Mouse (Mus musculus): ENCODE results near the gene Gm37240. TPM values are rescaled to one million over a fixed set of nuclear protein-coding genes. Genes with fewer than 3 reads are reported as not detected.

Gene Gm37240
- polyA plus RNA-seq, 1 experiment, result 0.77 TPM

DNA sequence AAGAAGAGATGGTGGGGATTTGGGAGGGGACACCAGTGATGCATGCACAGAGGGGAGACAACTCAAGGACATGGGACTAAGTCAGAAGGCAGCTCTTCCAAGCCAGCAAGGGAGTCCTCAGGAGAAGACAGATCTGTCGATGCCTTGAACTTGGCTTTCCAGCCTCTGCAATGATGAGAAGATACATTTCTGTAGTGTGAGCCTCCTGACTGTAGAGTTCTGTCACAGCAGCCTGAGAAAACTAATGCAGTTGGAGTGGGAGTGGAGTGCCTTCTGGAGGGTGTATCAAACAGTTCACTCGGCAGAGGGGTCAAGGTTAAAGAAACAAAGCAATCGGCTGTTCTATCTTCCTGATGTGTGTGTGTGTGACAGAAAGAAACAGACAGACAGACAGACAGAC is 546.8 kb downstream of the Gm37240 start:
- DNase-seq, result no peak
- H3K27ac ChIP-seq (ENCODE audit: insufficient read depth, low read length), result no peak overlapping the region
- no peak overlapping the region for H3K4me3 ChIP-seq (replicated peaks; ENCODE audit: insufficient read depth, low read depth, low read length)
- no peaks in the 10 kb centered on the region for H3K27me3 ChIP-seq (ENCODE audit: control insufficient read depth, insufficient read depth, low read length)
- TF ChIP-seq CTCF (IDR thresholded peaks at IDR 0.05; ENCODE audit: borderline replicate concordance, insufficient read depth, low read depth, low read length), result no peak
- no peak for TF ChIP-seq POLR2A (IDR thresholded peaks at IDR 0.05; ENCODE audit: borderline replicate concordance, insufficient read depth, low read length)
- H3K4me1 ChIP-seq (ENCODE audit: control insufficient read depth, insufficient read depth, low read length), result peaks cover 4% of the 10 kb centered on the region; the same call in 1 of the 2 replicates
- WGBS, result 76% methylated on average over 3 of the region's 3 CpGs

DNA sequence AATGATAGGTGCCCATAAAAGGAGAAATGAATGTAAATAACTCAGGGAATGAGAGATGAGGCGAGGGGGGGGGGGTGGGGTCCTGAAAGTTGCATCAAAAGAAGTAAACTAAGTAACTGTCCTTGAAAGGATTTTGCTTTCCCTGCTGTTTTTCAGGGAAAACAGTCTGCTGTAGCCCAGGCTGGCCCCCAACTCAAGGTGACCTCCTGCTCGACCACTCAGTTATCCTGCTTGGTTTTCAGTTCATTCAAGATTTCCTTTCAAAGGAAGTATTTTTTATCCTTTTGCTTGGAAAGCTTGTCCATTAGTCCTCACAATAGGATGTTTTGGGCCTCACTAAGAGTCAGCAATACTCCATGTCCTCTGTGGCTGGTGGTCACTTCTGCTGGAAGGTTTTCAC is 547.4 kb downstream of the Gm37240 start:
- WGBS, result 88% methylated on average over 2 of the region's 2 CpGs
- no peak for TF ChIP-seq POLR2A (IDR thresholded peaks at IDR 0.05; ENCODE audit: borderline replicate concordance, insufficient read depth, low read length)
- no peak for TF ChIP-seq CTCF (IDR thresholded peaks at IDR 0.05; ENCODE audit: borderline replicate concordance, insufficient read depth, low read depth, low read length)
- no peak overlapping the region for H3K27ac ChIP-seq (ENCODE audit: insufficient read depth, low read length)

DNA sequence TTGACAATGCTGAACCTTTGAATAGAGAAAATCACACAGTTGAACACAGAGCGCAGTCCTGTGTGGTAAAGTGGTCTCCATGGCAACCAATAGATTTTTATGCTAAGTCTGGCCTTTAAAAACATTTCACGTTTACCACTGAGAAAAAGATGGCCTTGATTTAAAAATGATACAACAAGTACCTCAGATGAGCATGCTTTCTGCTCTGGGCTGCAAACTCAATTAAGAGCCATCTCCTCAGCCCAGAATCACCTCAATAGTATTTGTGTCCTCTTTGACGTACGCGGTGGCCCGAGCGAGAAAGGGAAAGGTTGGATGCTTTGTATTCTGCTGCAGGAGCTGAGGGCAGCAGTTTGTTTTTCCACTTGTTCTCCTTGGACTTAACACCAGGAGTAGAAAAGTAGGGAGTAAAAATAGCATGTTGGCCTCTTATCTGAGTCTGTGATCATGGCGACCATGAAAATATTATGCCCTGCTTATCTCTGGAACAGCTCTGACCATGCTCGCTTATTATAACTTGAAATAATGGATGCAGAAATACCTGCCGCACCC is 548.0 kb downstream of the Gm37240 start:
- Histone ChIP-seq H3K4me3 (replicated peaks; ENCODE audit: insufficient read depth, low read depth, low read length) (no peak overlapping the region), H3K27ac (ENCODE audit: insufficient read depth, low read length) (no peak overlapping the region), H3K27me3 (ENCODE audit: control insufficient read depth, insufficient read depth, low read length) (no peaks in the 10 kb centered on the region), H3K4me1 (ENCODE audit: control insufficient read depth, insufficient read depth, low read length) (peaks cover 4% of the 10 kb centered on the region; the same call in 1 of the 2 replicates)
- 86% methylated on average over 10 of the region's 10 CpGs for WGBS
- TF ChIP-seq POLR2A (IDR thresholded peaks at IDR 0.05; ENCODE audit: borderline replicate concordance, insufficient read depth, low read length), result no peak
- TF ChIP-seq CTCF (IDR thresholded peaks at IDR 0.05; ENCODE audit: borderline replicate concordance, insufficient read depth, low read depth, low read length), result no peak
- no peak for DNase-seq

More for the DNA sequence above, 547.4 kb downstream of the Gm37240 start:
- no peak overlapping the region for H3K4me3 ChIP-seq (replicated peaks; ENCODE audit: insufficient read depth, low read depth, low read length)
- peaks cover 4% of the 10 kb centered on the region; the same call in 1 of the 2 replicates for H3K4me1 ChIP-seq (ENCODE audit: control insufficient read depth, insufficient read depth, low read length)
- no peaks in the 10 kb centered on the region for H3K27me3 ChIP-seq (ENCODE audit: control insufficient read depth, insufficient read depth, low read length)
- DNase-seq, result no peak

DNA sequence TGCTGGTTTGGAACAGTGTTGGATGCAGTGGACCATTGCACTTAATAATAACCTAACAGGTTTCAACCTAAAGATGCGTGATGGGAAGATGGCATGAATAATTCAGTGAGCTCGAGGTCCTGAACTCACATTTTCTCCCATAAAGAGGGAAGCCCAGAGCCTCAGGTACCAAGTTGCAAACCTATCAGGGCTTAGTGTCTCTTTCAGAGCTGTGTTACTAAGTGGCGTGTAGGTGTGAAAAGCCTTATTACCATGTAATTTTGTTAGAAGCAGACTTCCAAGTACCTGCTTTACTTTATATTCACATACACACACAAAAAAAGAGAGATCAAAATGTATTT is 548.6 kb downstream of the Gm37240 start:
- no peak for DNase-seq
- Histone ChIP-seq H3K4me3 (replicated peaks; ENCODE audit: insufficient read depth, low read depth, low read length) (no peak overlapping the region), H3K27ac (ENCODE audit: insufficient read depth, low read length) (no peak overlapping the region), H3K4me1 (ENCODE audit: control insufficient read depth, insufficient read depth, low read length) (peaks cover 4% of the 10 kb centered on the region; the same call in 1 of the 2 replicates), H3K27me3 (ENCODE audit: control insufficient read depth, insufficient read depth, low read length) (no peaks in the 10 kb centered on the region)
- 80% methylated on average over 3 of the region's 3 CpGs for WGBS
- no peak for TF ChIP-seq POLR2A (IDR thresholded peaks at IDR 0.05; ENCODE audit: borderline replicate concordance, insufficient read depth, low read length)
- TF ChIP-seq CTCF (IDR thresholded peaks at IDR 0.05; ENCODE audit: borderline replicate concordance, insufficient read depth, low read depth, low read length), result no peak

DNA sequence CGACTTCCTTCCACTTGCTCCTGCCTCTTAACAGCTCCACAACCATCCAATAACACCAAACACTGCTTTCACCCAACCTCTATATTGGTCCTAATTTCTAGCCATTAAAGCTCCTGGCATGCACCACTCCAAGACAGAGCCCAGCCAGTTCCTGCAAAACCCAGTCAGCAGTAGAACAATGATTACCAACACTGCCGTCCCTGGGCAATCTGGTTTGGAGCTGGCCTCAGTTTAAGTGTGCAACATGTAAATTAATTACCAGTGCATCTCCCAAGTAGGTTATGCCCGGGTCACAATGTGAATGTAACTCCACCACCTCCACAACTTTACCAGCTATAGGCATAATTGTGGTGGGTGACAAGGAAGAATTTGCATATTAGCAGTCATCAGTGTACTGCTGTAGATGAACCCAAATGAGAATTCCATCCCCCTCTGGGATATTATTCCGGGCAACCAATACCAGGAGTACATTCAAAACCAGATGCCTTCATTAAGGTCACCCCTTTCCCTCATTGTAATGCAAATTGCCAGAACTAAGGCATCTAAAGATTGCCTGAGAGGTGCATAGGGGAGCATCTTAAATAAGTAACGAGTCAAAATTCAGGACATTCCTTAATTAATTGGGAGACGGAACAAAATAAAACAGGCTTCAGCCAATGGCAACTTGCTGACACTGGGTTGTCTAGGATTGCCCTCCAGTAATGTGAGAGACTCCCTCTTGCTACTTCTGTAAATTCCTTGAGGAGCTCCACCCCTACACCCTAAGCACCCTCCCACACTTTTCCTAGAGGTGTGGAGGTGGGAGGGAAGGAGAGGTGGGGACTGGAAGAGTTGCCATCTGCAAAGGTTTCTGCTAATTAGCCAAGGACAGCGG is 549.2 kb downstream of the Gm37240 start:
- H3K27ac ChIP-seq (ENCODE audit: insufficient read depth, low read length), result no peak overlapping the region

DNA sequence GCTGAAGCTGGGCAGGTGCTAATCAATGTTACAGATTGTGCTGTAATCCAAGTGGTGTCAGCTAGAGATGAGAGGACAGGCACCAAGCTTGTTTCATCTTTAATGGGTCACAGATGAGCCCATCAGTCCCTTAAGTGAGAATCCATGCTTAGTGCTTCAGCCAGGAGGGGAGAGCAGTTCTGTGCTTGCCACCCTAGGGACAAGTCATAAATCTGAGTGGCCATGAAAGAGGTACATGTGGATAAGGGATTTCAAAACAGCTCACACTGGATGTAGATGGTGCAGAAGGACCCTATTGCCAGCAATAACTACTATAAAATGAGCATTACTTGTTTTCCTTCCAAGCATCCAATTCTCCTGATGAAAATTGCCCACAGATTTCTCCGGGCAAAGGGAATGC is 551.8 kb downstream of the Gm37240 start:
- Histone ChIP-seq H3K4me1 (ENCODE audit: control insufficient read depth, insufficient read depth, low read length) (no peaks in the 10 kb centered on the region), H3K27me3 (ENCODE audit: control insufficient read depth, insufficient read depth, low read length) (no peaks in the 10 kb centered on the region), H3K4me3 (replicated peaks; ENCODE audit: insufficient read depth, low read depth, low read length) (no peak overlapping the region), H3K27ac (ENCODE audit: insufficient read depth, low read length) (no peak overlapping the region)
- DNase-seq, result no peak
- WGBS, result 11% methylated on average over 1 of the region's 1 CpGs
- no peak for TF ChIP-seq POLR2A (IDR thresholded peaks at IDR 0.05; ENCODE audit: borderline replicate concordance, insufficient read depth, low read length)
- no peak for TF ChIP-seq CTCF (IDR thresholded peaks at IDR 0.05; ENCODE audit: borderline replicate concordance, insufficient read depth, low read depth, low read length)

More for the DNA sequence above, 549.2 kb downstream of the Gm37240 start:
- 87% methylated on average over 7 of the region's 7 CpGs for WGBS
- no peak for DNase-seq
- no peak overlapping the region for H3K4me3 ChIP-seq (replicated peaks; ENCODE audit: insufficient read depth, low read depth, low read length)
- no peak for TF ChIP-seq CTCF (IDR thresholded peaks at IDR 0.05; ENCODE audit: borderline replicate concordance, insufficient read depth, low read depth, low read length)
- no peak for TF ChIP-seq POLR2A (IDR thresholded peaks at IDR 0.05; ENCODE audit: borderline replicate concordance, insufficient read depth, low read length)
- peaks cover 4% of the 10 kb centered on the region; the same call in 1 of the 2 replicates for H3K4me1 ChIP-seq (ENCODE audit: control insufficient read depth, insufficient read depth, low read length)
- H3K27me3 ChIP-seq (ENCODE audit: control insufficient read depth, insufficient read depth, low read length), result no peaks in the 10 kb centered on the region

DNA sequence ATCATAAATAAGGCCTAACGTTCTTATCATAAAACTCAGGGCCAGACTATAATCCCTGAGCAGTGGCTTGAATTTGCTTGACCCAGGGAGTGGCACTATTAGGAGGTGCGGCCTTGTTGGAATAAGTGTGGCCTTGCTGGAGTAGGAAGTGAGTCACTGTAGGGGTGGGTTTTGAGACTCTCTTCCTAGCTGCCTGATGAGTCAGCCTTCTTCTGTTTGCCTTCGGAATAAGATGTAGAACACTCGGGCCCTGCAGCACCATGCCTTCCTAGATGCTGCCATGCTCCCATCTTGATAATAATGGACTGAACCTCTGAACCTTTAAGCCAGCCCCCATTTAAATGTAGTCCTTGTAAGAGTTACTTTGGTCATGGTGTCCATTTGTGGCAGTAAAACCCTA is 555.0 kb downstream of the Gm37240 start:
- H3K4me3 ChIP-seq (replicated peaks; ENCODE audit: insufficient read depth, low read depth, low read length), result no peak overlapping the region
- no peak for DNase-seq
- WGBS, result 95% methylated on average over 4 of the region's 4 CpGs
- no peaks in the 10 kb centered on the region for H3K4me1 ChIP-seq (ENCODE audit: control insufficient read depth, insufficient read depth, low read length)
- no peaks in the 10 kb centered on the region for H3K27me3 ChIP-seq (ENCODE audit: control insufficient read depth, insufficient read depth, low read length)
- no peak overlapping the region for H3K27ac ChIP-seq (ENCODE audit: insufficient read depth, low read length)
- no peak for TF ChIP-seq CTCF (IDR thresholded peaks at IDR 0.05; ENCODE audit: borderline replicate concordance, insufficient read depth, low read depth, low read length)

DNA sequence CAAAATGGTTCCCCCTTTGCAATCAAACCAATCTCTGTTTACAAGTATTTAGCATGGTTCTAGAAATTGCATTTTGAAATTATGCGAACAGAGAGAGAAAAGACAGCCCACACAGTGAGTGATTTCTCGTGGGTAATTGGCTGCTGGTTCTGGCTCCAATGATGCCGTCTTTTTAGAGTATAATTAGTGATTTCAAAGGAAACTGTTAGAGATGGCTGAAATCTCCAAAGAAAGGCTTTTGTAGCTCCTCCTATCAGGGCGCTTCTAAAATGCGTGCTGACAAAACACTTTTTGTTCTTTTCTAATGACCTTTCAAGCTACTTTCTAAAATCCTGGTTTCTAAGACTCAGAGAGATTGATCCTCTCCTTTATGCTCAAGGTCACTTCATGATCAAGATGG is 569.1 kb downstream of the Gm37240 start:
- 88% methylated on average over 5 of the region's 5 CpGs for WGBS
- DNase-seq, result no peak
- Histone ChIP-seq H3K27me3 (ENCODE audit: control insufficient read depth, insufficient read depth, low read length) (no peaks in the 10 kb centered on the region), H3K27ac (ENCODE audit: insufficient read depth, low read length) (no peak overlapping the region), H3K4me1 (ENCODE audit: control insufficient read depth, insufficient read depth, low read length) (no peaks in the 10 kb centered on the region), H3K4me3 (replicated peaks; ENCODE audit: insufficient read depth, low read depth, low read length) (no peak overlapping the region)
- TF ChIP-seq POLR2A (IDR thresholded peaks at IDR 0.05; ENCODE audit: borderline replicate concordance, insufficient read depth, low read length) (no peak), CTCF (IDR thresholded peaks at IDR 0.05; ENCODE audit: borderline replicate concordance, insufficient read depth, low read depth, low read length) (no peak)
